Mouse (Mus musculus) ovary, postnatal 36 days (tissue): ENCODE data around the gene Psma5.

Source experiments
- DNase-seq: peaks from one replicate; pipeline ENCODE4 v3.0.0; 2022; ENCODE audit warnings: low spot score, mixed read lengths

The Psma5 gene

DNA sequence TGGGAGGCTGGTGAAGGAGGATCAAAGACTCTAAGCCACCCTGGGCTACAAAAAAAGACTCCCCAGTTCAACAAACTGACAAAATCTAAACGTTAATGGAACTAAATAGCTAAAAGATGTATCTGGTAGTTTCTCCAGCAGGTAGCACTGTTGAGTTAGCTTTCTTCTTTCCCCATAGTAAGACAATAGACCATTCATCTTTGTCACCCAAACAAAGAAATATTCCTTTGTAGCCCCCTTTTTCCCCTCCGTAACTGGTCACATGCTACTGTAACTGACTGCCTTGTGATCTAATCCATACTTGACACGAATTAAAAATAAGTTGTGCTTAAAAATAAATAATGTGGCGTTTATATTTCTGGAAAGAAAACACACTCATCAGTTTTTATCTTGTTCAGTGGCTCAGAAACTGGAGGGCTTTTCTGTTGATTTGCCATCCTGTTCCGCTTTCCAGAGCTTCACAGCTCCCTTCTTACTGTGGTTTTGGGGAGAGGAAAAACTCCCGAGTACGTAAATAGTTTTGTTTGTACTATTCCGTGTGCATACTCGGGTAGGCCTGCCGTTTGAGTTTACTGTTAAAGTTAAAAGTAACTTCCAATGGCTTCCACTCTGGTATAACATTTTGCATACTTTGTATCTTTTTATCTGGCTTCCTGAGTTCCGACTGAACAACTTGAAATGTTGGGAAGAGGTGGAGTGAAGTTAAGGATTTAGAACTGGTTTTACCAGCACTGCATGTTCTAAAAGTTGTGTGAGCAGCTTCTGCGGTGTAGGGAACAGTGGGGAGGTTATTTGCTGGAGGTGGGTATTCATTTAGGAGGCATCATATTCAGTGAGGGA, 25.9 kb downstream of the Psma5 start:
- no peak for DNase-seq

- DNase-seq: peak; percentile 18
Measured at GRCm38 (mm10) chr3:108283241-108283561, 26.5 kb downstream of the Psma5 start.

GRCm38 (mm10) chr3:108283781-108284601, 27.3 kb downstream of the Psma5 start, which contains the start of gene Sort1:
Gene Sort1 (plus strand): TSS chr3:108284082.
- DNase-seq: peak; percentile 86

GRCm38 (mm10) chr3:108285078-108285711, 28.5 kb downstream of the Psma5 start:
- DNase-seq: no peak

- DNase-seq: no peak
Measured at GRCm38 (mm10) chr3:108286671-108287439, 30.1 kb downstream of the Psma5 start.

DNA sequence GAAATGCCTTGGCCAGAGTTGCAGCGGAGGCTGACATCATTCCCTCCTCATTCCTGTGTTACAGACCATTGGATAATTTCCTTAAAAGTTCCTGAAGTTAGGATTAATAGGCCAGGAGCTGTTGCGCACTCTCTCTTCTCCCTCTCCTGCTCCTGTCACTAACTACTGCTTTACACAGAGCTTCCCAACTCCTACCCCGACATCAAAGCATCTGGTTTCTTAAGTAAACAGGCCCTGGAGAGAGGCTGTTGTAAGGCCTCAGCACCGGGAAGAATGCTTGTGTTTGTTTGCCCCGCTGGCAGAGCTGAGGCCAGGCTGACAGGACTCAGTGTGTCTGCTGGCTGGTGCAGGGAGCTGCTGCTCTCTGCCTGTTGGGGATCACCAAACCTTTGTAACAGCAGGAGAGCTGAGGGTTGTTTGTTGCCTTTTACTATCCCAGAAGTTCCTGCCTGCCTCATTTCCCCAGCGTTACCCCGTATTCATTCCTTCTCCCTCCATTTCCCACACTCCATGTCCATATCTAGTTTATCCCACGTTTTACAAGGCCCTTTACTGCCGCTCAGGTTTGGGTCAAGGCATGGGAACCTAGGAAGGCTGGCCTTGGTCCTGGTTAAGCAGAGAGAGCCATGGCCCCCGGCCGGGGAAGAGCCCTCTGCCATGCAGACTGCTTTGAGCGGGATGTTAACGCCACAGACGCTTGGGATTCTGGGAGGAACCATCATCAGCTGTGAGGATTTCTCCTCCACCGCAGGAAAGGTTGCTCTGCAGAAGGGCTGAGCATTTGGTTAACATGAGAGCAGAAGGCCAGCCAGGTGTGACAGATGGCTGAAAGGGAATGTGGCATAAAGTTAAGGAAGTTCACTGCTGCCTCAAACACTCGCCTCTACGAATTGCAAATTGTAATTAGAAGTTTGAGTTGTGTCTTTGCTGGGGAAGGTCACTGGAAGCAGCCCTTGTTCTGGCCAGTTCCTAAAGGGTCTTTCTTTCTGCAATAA, 31.4 kb downstream of the Psma5 start:
- peak; percentile 21 for DNase-seq

DNA sequence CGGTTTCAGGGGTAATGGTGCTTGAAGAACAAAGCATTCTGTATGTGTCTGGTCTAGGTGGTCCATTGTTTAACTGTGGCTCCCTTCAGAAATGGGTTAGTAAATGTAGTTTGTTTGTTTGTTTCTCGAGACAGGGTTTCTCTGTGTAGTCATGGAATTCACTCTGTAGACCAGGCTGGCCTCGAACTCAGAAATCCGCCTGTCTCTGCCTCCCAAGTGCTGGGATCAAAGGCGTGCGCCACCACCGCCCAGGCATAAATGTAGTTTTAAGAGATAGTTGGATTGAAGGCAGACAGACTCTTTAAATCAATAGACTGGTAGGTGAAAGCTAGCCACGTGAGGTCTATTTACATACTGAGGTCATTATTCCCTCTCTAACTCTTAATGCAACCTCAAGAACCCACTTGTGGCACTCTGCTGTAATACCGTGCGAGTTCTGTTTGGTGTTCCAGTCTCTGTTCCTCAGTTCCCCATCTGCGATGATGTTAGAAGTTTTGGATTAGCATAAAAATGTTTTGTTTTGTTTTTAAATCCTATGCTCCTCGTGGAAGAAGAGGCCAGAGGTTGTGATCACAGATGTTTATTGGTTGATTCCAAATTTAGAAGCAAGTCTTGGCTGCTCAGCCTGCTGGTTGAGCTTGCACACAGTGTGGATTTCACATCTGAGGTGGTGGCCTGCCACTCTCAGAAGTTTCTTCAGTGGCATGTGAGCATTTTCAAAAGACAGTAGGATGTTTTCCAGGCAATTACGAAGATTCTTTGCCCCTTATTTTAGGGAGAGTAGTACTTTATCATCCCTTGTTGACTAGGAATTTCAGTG, 32.8 kb downstream of the Psma5 start:
- no peak for DNase-seq

DNA sequence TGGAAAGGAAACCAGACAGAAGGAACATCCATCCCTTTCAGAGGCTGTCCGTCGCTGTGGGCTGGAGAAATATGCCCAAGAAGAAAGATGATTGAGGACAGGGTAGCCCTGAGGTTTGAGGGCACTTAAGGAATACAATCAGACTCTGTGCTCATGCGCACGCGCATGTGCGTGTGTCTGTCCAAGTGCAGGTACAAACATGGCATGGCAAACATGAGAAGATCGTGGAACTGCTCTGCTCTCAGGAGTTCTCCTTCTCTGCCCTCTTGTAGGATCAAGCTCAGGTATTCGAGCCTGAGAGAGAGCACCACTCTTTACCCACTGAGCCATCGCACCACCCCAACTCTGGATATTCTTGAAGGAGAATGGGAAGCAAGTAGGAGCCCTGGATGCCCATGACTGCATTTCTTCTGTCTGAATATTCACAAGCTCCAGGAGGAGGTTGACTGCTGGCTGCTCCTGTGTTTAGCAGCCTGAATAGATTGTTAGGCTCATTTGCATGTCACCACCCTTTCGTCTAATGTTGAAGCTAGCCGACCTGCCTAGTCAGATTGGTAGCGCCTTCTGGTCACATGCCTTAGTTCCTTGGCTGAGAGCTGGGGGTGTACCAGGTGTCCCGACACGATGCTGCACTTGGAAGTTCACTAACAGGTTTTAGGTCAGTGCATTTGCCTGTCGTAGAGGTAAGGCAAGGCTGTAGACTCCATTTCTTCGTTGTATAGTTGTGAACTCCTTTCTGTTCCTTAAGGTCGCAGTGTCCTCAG, 34.5 kb downstream of the Psma5 start:
- no peak for DNase-seq

- DNase-seq: no peak
Measured at GRCm38 (mm10) chr3:108294398-108294797, 37.7 kb downstream of the Psma5 start.

DNA sequence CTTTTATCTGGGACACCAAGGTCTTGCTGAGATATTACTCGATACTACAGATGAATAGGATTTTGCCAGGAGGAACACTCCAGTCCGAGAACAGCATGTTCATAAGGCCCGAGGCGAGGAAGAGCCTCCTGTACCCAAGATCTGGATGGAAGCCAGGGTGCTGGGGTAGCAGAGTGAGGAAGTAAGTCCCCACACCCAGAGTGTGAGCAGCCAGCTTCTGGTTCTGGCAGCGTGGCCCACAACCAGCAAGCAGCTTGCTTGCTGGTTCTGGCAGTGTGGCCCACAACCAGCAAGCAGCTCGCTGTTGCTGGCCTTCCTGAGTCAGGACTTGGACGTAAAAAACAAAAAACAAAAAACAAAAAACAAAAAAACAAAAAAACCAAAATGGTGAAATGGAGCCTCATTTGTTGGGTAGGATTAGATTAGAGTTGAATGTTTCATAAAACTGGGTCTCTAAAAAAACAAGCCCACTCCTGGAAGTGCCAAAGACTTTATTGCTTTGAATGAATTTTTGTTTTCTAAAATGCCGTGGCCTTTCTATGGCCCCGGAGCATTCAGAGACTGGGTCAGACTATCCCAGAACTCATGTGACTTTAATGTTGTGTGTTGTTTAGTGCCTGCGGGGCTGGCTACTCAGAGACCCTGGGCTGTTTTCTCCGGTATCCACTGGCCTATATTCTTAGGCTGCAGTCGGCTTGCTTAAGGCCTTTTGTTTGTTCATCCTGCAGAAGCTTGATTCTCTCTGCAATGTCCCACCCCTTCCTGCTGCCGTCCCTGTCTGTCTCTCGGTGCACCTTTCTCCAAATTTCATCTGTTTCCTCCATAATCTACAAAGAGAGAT, 38.9 kb downstream of the Psma5 start:
- DNase-seq: peak; percentile 43

DNA sequence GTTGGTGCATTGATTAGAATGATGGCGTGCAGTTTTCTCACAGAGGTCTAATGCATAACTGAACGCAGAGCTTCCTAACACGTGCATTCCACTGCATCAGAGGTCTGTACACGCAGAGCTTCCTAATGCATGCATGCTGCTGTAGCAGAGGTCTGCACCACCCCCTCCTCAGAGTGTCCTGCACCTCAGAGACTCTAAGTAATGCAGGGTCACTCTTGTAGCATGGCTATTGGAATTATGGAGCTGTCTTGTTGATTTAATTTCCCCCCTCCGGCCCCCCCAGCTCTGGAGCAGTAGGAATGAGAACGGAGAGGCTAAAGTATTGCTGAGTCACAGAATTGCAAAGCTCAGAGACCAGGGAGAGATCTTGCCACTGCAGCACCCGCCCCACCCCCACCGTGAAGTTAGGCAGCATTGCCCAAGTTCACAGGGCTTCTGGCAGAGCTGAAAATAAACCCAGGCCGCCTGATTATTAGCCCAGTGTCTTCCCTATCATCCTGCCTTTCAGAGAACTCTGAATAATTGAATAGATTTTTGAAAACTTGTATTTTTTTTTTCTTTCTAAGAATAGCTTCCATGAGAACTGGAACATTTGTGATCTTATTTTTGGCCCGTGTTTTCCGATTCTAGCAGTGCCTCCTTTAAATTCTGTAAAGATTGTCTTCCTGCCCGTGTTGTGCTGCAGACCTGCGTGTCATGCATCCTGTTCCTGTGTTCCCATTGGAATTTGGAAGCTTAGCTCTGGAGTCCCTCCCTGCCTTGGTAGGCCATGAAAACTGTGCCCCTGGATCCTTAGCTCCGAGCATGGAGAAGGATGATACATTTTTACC, 39.7 kb downstream of the Psma5 start:
- peak; percentile 46 for DNase-seq

DNA sequence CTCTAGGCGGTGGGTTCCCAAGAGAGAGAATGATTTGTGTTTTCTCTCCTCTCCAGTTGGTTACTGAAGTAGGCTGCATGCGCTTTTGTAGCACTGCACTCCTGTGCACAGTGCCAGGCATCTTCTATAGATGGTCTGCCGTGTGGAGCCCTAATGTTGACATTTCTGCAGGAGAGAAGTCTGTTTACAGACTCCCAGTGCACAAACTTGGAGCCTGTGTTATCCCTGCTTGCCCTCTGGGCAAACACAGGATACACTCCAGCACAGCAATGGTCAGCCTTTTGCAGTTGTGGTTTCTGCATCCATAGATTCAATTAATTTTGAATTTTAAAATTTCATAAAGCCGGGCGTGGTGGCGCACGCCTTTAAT, 40.3 kb downstream of the Psma5 start:
- DNase-seq: no peak

DNA sequence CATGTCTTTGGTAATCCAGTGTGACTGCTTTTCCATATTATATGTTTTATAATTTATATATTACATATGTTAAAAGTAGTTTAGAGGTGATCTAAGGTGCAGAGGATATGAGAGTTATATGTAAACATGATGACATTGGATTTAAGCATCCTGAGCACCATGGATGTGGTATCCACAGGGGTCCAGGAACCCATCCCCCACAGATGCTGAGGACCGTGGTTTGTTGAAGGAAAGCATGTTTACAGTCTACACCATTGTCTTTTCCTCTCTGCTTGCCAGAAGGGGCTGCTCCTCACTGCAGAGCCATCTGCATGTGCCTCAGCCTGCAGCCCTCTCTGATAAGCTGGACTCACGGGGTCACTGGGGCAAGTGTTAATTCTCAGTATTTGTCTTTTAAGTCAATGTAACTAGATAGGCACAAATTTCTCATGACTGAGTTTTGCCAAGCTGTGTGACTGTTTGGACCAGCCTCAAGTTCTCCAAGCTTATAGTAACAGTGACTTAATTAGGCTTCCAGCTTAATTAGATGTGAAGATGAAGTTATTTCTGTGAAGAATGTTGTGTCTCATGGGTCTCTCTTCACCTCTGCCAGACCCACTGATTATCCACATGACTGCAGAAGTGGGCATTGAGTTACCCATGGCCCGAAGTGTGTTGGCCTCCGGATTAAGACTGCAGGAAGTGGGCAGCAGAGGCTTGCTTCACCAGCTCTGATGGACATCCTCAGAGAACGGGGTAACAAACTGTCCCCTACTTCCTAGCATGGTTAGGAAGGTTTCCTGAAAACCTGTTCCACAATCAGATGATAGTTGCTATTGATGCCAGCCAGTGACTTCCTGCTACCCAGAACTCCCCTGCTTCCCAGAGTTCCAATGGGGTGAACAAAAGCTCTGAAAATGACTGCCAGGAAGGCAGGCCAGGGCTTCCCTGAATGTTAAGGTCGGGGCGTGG, 41.2 kb downstream of the Psma5 start:
- no peak for DNase-seq

DNA sequence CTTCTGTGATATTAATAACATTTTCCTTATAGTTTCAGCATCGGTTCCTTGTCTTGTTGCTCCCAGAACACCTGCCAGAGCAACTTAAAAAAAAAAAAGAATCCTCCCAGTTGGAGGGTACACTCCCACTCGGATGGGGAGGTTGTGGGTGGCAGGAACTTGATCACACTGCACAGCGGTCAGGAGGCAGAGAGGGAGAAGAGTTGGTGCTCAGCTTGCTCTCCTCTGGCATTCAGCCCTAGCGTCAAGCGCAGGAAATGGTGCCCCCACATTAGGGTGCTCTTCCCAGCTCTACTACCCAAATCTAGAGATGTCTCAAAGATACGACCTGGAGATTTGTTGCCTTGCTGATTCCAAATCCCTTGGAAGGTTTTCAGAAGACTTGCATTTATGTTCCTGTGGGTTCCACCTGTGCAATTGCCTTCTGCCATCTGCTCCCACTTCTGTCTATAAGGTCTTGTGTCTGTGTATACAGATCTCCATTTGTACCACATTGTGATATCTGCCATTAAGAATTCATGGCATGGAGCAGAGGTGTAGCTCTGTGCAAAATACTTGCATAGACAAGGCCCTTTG, 43.8 kb downstream of the Psma5 start:
- DNase-seq: no peak

DNA sequence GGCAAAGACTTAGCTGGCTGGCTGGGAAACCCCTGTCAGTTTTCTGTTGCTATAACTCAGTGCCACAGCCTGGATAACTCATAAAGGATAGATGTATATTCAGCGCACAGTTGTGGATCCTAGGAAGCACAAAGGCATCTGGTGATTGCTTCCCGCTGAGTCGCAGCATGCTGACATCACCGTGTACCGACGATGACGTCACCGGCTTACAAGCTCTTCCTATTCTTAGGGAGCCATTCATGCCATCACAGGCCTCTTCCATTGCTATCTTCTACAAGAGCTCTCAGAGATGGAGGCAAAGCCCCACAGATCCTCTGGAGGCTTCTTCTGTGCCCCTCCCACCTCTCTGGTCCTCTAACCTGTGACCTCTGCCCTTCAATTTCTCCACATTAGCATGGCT, 47.0 kb downstream of the Psma5 start:
- no peak for DNase-seq

- no peak for DNase-seq
Measured at GRCm38 (mm10) chr3:108304747-108305146, 48.0 kb downstream of the Psma5 start.
